Mouse (Mus musculus) stomach, postnatal 0 days (tissue): ENCODE measurements at regions not wholly inside any gene's neighbourhood (a gene's known extent, or its start where the extent isn't known, plus 50 kb on each side); places are given as distances from the start of the nearest gene placed in this dataset.

Source experiments
- CTCF ChIP-seq: IDR thresholded peaks from 2 replicates; pipeline ENCODE4 v1.5.1; 2016; ENCODE audit warnings: antibody characterized with exemption, low read depth, mild to moderate bottlenecking, moderate library complexity
- EP300 ChIP-seq: optimal IDR thresholded peaks from 2 replicates; pipeline ENCODE3; 2016; ENCODE audit warnings: antibody characterized with exemption

GRCm38 (mm10) chr6:31692024-31692423 is 128.2 kb upstream of the Podxl start:
- no peak for TF ChIP-seq CTCF
- no peak for TF ChIP-seq EP300
